Mouse (Mus musculus) hindbrain, embryonic 13.5 days (tissue): Measurements from ENCODE around the gene Lclat1. TPM values are rescaled to one million over a fixed set of nuclear protein-coding genes. Genes with fewer than 3 reads are reported as not detected.

Experiments
- ATAC-seq: fragments of 200-750 bp; cut with Nextera tagmentation; 2 replicates; pipeline ENCODE4 v1.8.0; 2017; ENCODE audit warnings: moderate TSS enrichment; ENCODE audit not compliant: low FRiP score
- H3K27ac ChIP-seq: fragments of 300-500 bp; sonication (generic); 2 replicates; pipeline ENCODE4 v1.5.1; 2015; ENCODE audit warnings: inconsistent platforms, mild to moderate bottlenecking, moderate library complexity
- H3K27me3 ChIP-seq: fragments of 300-500 bp; sonication (generic); 2 replicates; pipeline ENCODE4 v1.6.1; 2015; ENCODE audit warnings: mild to moderate bottlenecking, inconsistent platforms
- H3K36me3 ChIP-seq: fragments of 300-500 bp; sonication (generic); 2 replicates; pipeline ENCODE4 v1.6.1; 2015; ENCODE audit warnings: mild to moderate bottlenecking, inconsistent platforms
- H3K4me1 ChIP-seq: fragments of 300-500 bp; sonication (generic); replicated peaks from 2 replicates; pipeline ENCODE4 v1.6.1; 2015; ENCODE audit warnings: inconsistent platforms
- H3K4me2 ChIP-seq: fragments of 300-500 bp; sonication (generic); 2 replicates; pipeline ENCODE4 v1.6.1; 2015; ENCODE audit warnings: inconsistent platforms, mild to moderate bottlenecking, moderate library complexity
- H3K4me3 ChIP-seq: fragments of 300-500 bp; sonication (generic); 2 replicates; pipeline ENCODE4 v1.5.1; 2015; ENCODE audit warnings: mild to moderate bottlenecking, inconsistent platforms
- H3K9ac ChIP-seq: fragments of 300-500 bp; sonication (generic); 2 replicates; pipeline ENCODE4 v1.6.1; 2015; ENCODE audit warnings: mild to moderate bottlenecking, inconsistent platforms
- H3K9me3 ChIP-seq: fragments of 300-500 bp; sonication (generic); 2 replicates; pipeline ENCODE4 v1.6.1; 2016; ENCODE audit warnings: inconsistent platforms
- WGBS: fragments of 180-500 bp; shearing (Covaris S2); methylation state at CpG from one replicate; pipeline ENCODE4 v1.1.7; 2015; 5-methylcytosine and 5-hydroxymethylcytosine counted together
- polyA plus RNA-seq: library from polyadenylated mRNA; unstranded; fragments of >200 nt; fragmentation: Nextera tagmentation; extraction: Ambion mirVana; gene quantifications from 2 replicates; pipeline ENCODE4 v1.2.1, GENCODE M21; 2015

The Lclat1 gene
- polyA plus RNA-seq, 1 experiment from 2014 or later = 9.1 TPM

DNA sequence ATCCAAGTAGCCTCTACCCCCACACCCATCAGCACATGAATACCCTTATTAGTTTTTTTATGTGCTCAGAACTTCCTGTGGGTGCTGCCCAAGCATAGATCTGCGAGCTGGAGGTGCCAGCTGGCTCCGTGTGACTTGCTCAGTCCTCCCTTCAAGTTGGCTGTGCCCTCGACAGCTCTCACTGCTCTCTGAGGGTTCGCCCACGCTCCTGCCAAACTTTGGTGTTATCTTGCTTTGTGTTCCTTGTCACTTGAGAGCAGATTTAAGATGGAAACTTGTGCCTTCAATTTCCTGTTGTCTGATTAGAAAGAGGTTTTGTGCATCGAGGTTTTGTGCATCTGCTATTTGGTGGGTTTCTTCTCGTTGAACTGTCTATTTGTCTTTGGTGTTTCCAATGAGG lies 114.3 kb downstream of the Lclat1 start:
- Histone ChIP-seq H3K27me3 (no peaks in the 10 kb centered on the region), H3K9ac (no peak overlapping the region), H3K9me3 (no peaks in the 10 kb centered on the region), H3K27ac (no peak overlapping the region), H3K4me1 (peaks cover 37% of the 10 kb centered on the region), H3K4me3 (no peak overlapping the region), H3K4me2 (no peak overlapping the region), H3K36me3 (no peaks in the 10 kb centered on the region)
- 73% methylated on average over 7 of the region's 7 CpGs for WGBS
- no peak for ATAC-seq

- no peaks in the 10 kb centered on the region for H3K36me3 ChIP-seq
- no peak overlapping the region for H3K4me3 ChIP-seq
- H3K9me3 ChIP-seq = no peaks in the 10 kb centered on the region
- H3K4me1 ChIP-seq = peaks cover 36% of the 10 kb centered on the region
- peak overlapping the region; percentile 87 for H3K27ac ChIP-seq
- H3K4me2 ChIP-seq = no peak overlapping the region
- peak; percentile 49 for ATAC-seq
- no peaks in the 10 kb centered on the region for H3K27me3 ChIP-seq
- no peak overlapping the region for H3K9ac ChIP-seq
These were observed 117.7 kb downstream of the Lclat1 start for GRCm38 (mm10) chr17:73225442-73225841.

DNA sequence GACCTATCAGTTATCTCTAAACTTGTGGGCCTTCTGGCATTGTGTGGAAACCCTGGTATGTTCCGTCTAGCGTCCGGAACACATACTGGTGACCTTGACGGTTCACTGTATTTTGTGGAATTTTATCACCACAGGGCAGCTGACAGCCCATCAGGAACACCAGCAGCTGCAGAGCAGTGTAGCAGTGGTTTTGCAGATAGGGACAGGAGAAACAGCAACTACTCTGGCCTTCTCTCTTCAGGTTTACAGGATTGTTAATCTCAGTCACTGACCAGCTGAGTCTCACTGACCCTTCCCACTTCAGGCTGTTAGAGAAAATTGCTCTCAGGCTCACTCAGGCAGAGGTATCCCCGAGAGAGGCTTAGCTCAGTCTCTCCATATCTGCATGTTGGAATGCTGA lies 118.2 kb downstream of the Lclat1 start:
- peak overlapping the region; percentile 87 for H3K27ac ChIP-seq
- H3K27me3 ChIP-seq = no peaks in the 10 kb centered on the region
- ATAC-seq = peak; percentile 45
- H3K4me3 ChIP-seq = no peak overlapping the region
- H3K9me3 ChIP-seq = no peaks in the 10 kb centered on the region
- peaks cover 36% of the 10 kb centered on the region for H3K4me1 ChIP-seq
- 0 out of 2 replicates have a peak overlapping the region, but pooled peaks have one; percentile 9 for H3K9ac ChIP-seq
- 26% methylated on average over 5 of the region's 5 CpGs for WGBS
- H3K36me3 ChIP-seq = no peaks in the 10 kb centered on the region
- H3K4me2 ChIP-seq = no peak overlapping the region

DNA sequence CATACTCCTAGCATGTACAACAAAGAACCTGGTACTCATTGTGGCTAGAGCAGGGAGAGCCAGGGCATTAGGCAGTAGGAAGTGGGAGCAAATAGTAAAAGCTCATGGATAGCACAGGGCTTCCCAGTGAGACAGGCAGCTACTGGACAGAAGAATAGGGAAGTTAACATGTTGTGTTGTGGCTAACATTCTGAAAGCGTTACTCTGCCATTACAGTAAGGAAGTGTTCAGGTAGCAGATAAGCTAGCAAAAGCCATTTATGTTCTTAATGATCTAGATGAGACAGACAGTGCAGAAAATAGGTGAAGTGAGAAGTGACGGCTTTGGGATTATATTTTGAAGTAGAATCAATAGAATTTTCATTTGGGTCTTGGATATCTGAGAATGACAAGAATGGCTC lies 118.8 kb downstream of the Lclat1 start:
- 0 out of 2 replicates have a peak overlapping the region, but pooled peaks have one; percentile 9 for H3K9ac ChIP-seq
- H3K9me3 ChIP-seq = no peaks in the 10 kb centered on the region
- no peak for ATAC-seq
- no peaks in the 10 kb centered on the region for H3K36me3 ChIP-seq
- no peaks in the 10 kb centered on the region for H3K27me3 ChIP-seq
- 75% methylated on average over 2 of the region's 2 CpGs for WGBS
- no peak overlapping the region for H3K4me2 ChIP-seq
- peak overlapping the region; percentile 87 for H3K27ac ChIP-seq
- H3K4me3 ChIP-seq = no peak overlapping the region
- peaks cover 33% of the 10 kb centered on the region for H3K4me1 ChIP-seq

DNA sequence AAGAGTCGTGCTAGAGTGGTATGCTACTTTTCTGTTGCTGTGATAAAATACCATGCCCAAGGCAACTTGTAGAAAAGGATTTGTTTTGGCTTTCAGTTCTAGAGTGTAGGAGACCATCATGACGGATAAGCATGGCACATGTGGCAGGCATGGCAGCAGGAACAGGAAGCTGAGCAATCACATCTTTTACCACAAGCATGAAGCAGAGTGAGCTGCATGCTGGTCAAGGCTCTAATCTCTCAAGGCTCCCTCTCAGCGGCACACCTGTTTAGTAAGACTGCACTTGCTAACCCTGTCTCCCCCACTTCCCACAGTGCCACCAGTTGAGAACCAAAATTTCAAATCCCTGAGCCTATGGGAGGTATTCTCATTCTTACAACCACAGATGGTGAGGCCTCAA lies 119.6 kb downstream of the Lclat1 start:
- Histone ChIP-seq H3K36me3 (no peaks in the 10 kb centered on the region), H3K27me3 (no peaks in the 10 kb centered on the region), H3K9me3 (no peaks in the 10 kb centered on the region), H3K4me1 (peaks cover 33% of the 10 kb centered on the region), H3K27ac (peak overlapping the region; percentile 87), H3K4me2 (no peak overlapping the region), H3K4me3 (no peak overlapping the region), H3K9ac (no peak overlapping the region)
- WGBS = 92% methylated on average over 3 of the region's 3 CpGs
- ATAC-seq = no peak

DNA sequence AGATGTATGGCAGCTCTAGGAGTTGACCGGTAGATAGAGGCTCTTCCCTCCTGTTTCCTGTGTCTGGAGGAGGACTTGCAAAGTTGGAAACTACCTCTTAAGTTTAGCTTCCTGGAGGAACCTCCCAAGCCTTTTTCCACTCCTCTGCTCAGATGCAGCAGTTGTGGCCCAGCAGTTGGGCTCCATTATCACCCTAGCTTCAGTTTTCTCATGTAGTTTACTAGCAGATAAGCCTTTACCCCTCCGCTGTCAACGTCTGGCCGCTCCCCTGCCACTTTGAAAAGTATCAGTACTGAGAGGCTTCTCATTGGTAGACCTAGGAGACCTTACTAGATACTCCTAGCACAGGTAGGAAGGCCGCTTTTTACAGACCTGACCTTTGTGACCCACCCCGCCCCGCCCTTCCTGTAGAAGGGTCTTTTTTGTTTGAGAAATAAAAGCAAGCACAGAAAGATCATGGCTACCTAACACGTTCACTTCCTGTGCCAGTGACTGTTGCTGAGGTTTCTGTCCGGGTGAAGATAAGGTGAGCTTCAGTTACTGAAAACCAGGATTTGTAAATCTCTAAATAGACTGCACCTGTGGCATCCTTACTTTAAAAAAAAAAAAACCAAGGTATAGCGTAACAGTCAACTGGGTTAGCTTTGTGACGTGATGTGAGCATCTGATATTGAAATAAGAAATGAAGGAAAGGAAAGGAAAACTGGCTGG lies 121.8 kb downstream of the Lclat1 start:
- Histone ChIP-seq H3K4me2 (no peak overlapping the region), H3K9me3 (no peaks in the 10 kb centered on the region), H3K9ac (no peak overlapping the region), H3K27ac (no peak overlapping the region), H3K4me3 (no peak overlapping the region), H3K27me3 (no peaks in the 10 kb centered on the region), H3K36me3 (no peaks in the 10 kb centered on the region), H3K4me1 (peaks cover 27% of the 10 kb centered on the region)
- ATAC-seq = no peak
- WGBS = 93% methylated on average over 11 of the region's 11 CpGs

DNA sequence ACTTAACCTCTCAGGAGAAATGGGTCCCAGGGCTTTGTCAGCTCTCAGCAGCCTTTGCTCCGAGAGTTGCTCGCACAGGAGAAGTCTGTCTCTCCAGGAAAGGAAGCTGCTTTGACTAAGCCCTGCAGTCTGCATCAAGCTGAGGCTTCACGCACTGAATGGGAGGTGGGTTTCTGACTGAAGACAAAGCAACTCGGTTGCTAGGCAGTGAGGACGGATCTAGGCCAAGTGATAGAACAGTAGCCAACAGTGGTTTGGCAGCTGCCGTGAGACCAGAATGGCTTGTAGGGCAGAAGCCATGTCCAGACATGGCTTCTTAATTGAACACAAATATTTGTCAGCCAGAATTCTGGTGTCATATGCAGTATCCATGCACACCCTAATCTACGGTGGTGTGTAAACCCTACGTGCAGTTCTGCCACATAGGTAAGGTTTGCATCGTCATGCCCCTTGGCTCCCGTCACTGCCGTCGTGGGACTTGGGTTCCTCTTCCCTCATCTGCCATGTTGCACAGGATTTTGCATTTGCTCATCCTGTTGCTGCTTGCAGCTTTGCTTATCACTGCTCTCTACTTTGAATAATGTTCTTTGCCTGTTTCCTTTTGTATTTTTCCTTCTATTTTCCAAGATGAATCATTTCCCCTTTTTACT lies 122.7 kb downstream of the Lclat1 start:
- Histone ChIP-seq H3K27me3 (no peaks in the 10 kb centered on the region), H3K9ac (no peak overlapping the region), H3K36me3 (no peaks in the 10 kb centered on the region), H3K4me2 (no peak overlapping the region), H3K4me1 (peaks cover 19% of the 10 kb centered on the region), H3K9me3 (no peaks in the 10 kb centered on the region), H3K27ac (0 out of 2 replicates have a peak overlapping the region, but pooled peaks have one; percentile 5), H3K4me3 (no peak overlapping the region)
- 65% methylated on average over 12 of the region's 12 CpGs for WGBS
- peak; percentile 71 for ATAC-seq

DNA sequence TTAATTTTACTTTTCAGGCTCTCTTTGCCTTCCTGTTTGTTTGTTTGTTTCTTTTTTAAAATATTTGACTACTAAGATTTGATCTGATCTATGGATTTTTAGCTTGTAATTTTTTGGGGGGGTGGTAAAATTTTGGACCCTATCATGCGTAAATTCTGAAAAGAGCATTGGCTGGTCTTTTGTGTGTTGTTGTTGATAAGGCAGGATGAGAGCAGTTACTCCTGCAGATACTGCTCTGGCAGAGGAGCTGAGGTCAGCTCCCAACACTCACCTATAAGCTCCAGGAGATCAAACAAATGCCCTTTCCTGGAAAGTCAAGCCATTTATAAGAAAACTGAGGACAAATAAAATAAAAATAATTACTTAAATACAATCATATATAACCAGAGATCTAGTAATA lies 123.6 kb downstream of the Lclat1 start:
- 96% methylated on average over 1 of the region's 1 CpGs for WGBS
- Histone ChIP-seq H3K27me3 (no peaks in the 10 kb centered on the region), H3K4me3 (no peak overlapping the region), H3K9ac (no peak overlapping the region), H3K9me3 (no peaks in the 10 kb centered on the region), H3K4me2 (no peak overlapping the region), H3K27ac (no peak overlapping the region), H3K36me3 (no peaks in the 10 kb centered on the region), H3K4me1 (peaks cover 11% of the 10 kb centered on the region)
- ATAC-seq = no peak

GRCm38 (mm10) chr17:73232593-73232992 lies 124.8 kb downstream of the Lclat1 start:
- H3K4me1 ChIP-seq = no peaks in the 10 kb centered on the region; the same call in 1 of the 2 replicates
- no peaks in the 10 kb centered on the region for H3K36me3 ChIP-seq
- H3K9me3 ChIP-seq = no peaks in the 10 kb centered on the region
- no peak overlapping the region for H3K27ac ChIP-seq
- no peaks in the 10 kb centered on the region for H3K27me3 ChIP-seq
- no peak for ATAC-seq
- no peak overlapping the region for H3K4me3 ChIP-seq
- H3K9ac ChIP-seq = no peak overlapping the region
- H3K4me2 ChIP-seq = no peak overlapping the region
- WGBS = 96% methylated on average over 2 of the region's 2 CpGs

- Histone ChIP-seq H3K9me3 (no peaks in the 10 kb centered on the region), H3K27me3 (no peaks in the 10 kb centered on the region), H3K4me3 (no peak overlapping the region), H3K36me3 (no peaks in the 10 kb centered on the region), H3K4me1 (no peaks in the 10 kb centered on the region; the same call in 1 of the 2 replicates), H3K9ac (no peak overlapping the region), H3K4me2 (no peak overlapping the region), H3K27ac (no peak overlapping the region)
- ATAC-seq = no peak
- WGBS = 85% methylated on average over 1 of the region's 1 CpGs
These were observed 126.2 kb downstream of the Lclat1 start for GRCm38 (mm10) chr17:73233975-73234374.

- no peak overlapping the region for H3K27ac ChIP-seq
- H3K4me1 ChIP-seq = 0 out of 2 replicates have a peak, but pooled peaks cover 10% of the 10 kb centered on the region
- H3K9me3 ChIP-seq = no peaks in the 10 kb centered on the region
- H3K9ac ChIP-seq = no peak overlapping the region
- no peaks in the 10 kb centered on the region for H3K36me3 ChIP-seq
- H3K27me3 ChIP-seq = no peaks in the 10 kb centered on the region
- no peak overlapping the region for H3K4me2 ChIP-seq
- 90% methylated on average over 3 of the region's 3 CpGs for WGBS
- no peak overlapping the region for H3K4me3 ChIP-seq
- ATAC-seq = no peak
These were observed 129.5 kb downstream of the Lclat1 start for GRCm38 (mm10) chr17:73237178-73237853.

DNA sequence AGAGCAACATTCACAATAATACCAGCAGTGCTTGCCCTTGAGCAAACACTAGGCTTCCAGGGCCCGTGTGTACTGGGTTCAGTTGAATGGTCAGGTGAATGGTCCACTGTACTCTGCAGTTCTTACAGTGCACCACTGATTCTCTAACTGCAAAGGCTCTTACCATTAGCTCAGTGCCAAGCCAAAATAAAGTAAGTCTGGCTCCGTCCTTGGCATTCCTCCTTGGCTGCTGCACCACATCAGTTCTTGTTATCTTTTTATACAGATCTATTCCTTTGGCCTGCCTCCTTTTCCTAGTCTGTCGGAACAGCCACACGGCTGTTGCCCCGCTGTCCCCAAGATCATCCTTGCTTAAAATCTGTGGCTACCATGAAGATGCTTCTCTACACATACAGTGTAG lies 130.7 kb downstream of the Lclat1 start:
- Histone ChIP-seq H3K27me3 (no peaks in the 10 kb centered on the region), H3K36me3 (0 out of 2 replicates have a peak, but pooled peaks cover under 1% of the 10 kb centered on the region), H3K4me3 (no peak overlapping the region), H3K4me2 (no peak overlapping the region), H3K9me3 (no peaks in the 10 kb centered on the region), H3K27ac (no peak overlapping the region), H3K9ac (no peak overlapping the region), H3K4me1 (0 out of 2 replicates have a peak, but pooled peaks cover 10% of the 10 kb centered on the region)
- ATAC-seq = no peak
- WGBS = 92% methylated on average over 5 of the region's 5 CpGs
